Mouse (Mus musculus): ENCODE data around the gene Kif1c. TPM values are rescaled to one million over a fixed set of nuclear protein-coding genes. Genes with fewer than 3 reads are reported as not detected.

Gene Kif1c
- polyA plus RNA-seq, 1 experiment from 2014 or later, result 1.3 TPM

DNA sequence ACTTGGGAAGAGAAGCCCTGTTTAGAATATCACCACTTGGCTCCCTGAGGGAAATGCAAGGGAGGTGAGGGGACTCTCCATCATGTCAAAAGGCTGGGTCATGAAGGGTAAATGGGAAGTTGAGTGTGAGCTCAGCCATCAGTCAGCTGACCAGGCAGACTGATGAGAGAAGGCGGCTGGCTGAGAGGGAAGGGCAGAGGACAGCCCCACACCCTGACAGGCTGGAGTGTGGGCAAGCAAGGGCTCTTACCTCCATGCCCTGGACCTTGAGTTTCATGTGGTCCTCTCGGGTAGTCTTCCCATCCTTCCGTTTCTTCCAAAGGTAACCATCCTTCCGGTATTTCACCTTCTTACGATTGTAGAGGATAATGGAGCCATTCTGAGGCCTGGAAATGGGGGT is 16.7 kb upstream of the Kif1c start:
- Histone ChIP-seq H3K27ac (ENCODE audit: low read depth, low read length) (no peak overlapping the region), H3K9ac (ENCODE audit: low read depth, low read length) (no peak overlapping the region), H3K4me1 (ENCODE audit: control insufficient read depth, insufficient read depth, low read depth, low read length) (peaks cover 22% of the 10 kb centered on the region), H3K4me2 (ENCODE audit: low read length) (no peak overlapping the region), H3K9me3 (ENCODE audit: control insufficient read depth, low read length) (no peaks in the 10 kb centered on the region), H3K4me3 (ENCODE audit: low read length) (no peak overlapping the region), H3K27me3 (replicated peaks; ENCODE audit: control insufficient read depth, insufficient read depth, low read length) (no peaks in the 10 kb centered on the region), H3K36me3 (ENCODE audit: control insufficient read depth, insufficient read depth, low read length) (peaks cover 36% of the 10 kb centered on the region)
- ATAC-seq, result no peak
- WGBS, result 88% methylated on average over 5 of the region's 5 CpGs

GRCm38 (mm10) chr11:70686901-70687566 is 13.3 kb upstream of the Kif1c start:
- Histone ChIP-seq H3K4me2 (ENCODE audit: low read length) (peak overlapping the region; percentile 81), H3K9me3 (ENCODE audit: control insufficient read depth, low read length) (no peaks in the 10 kb centered on the region), H3K27me3 (replicated peaks; ENCODE audit: control insufficient read depth, insufficient read depth, low read length) (no peaks in the 10 kb centered on the region), H3K4me1 (ENCODE audit: control insufficient read depth, insufficient read depth, low read depth, low read length) (peaks cover 24% of the 10 kb centered on the region), H3K27ac (ENCODE audit: low read depth, low read length) (peak overlapping the region; percentile 87), H3K36me3 (ENCODE audit: control insufficient read depth, insufficient read depth, low read length) (peaks cover 18% of the 10 kb centered on the region), H3K9ac (ENCODE audit: low read depth, low read length) (peak overlapping the region; percentile 91), H3K4me3 (ENCODE audit: low read length) (peak overlapping the region; percentile 83)
- WGBS, result 6% methylated on average over 16 of the region's 16 CpGs
- peak; percentile 72 for ATAC-seq

DNA sequence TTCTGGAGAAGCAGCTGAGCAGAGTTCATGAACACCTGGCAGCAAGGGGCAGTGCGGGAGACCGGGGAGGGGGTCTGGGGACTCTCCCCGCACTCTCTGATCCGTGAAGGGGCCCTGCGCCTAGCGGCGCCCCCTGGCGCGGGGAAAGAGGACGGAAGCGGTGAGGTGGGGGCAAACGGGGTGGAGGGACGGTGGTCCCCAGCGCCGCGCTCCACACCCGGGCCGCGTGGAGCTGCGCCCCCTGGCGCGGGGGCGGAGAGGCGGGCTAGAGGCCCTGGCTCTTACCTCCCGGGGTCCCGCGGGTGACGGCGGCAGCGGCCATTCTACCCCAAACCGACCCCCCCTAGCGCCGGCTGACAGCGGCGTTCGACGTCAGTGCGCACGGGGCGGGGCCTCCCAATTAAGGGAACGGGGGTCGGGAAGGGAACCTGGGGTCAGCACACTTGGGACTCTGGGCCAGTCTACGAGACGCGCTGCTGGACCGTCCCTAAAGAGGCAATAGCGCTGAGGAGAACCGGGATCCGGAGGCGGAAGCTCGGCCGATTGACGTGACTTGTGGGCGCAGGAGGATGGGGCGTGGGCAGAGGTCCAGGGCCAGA is 12.6 kb upstream of the Kif1c start, which contains the start of gene Camta2:
Camta2 (minus strand) TSS at position 505 of the 599 bp plus-strand sequence.
- H3K9me3 ChIP-seq (ENCODE audit: control insufficient read depth, low read length), result no peaks in the 10 kb centered on the region
- H3K9ac ChIP-seq (ENCODE audit: low read depth, low read length), result peak within 1 kb of the TSS; percentile 91
- peaks cover 16% of the 10 kb centered on the region for H3K36me3 ChIP-seq (ENCODE audit: control insufficient read depth, insufficient read depth, low read length)
- no peaks in the 10 kb centered on the region for H3K27me3 ChIP-seq (replicated peaks; ENCODE audit: control insufficient read depth, insufficient read depth, low read length)
- peak within 1 kb of the TSS; percentile 87 for H3K27ac ChIP-seq (ENCODE audit: low read depth, low read length)
- H3K4me2 ChIP-seq (ENCODE audit: low read length), result peak within 1 kb of the TSS; percentile 81
- ATAC-seq, result peak; percentile 83
- H3K4me3 ChIP-seq (ENCODE audit: low read length), result peak within 1 kb of the TSS; percentile 83
- peaks cover 19% of the 10 kb centered on the region for H3K4me1 ChIP-seq (ENCODE audit: control insufficient read depth, insufficient read depth, low read depth, low read length)
- WGBS, result 0% methylated on average over 32 of the region's 55 CpGs

DNA sequence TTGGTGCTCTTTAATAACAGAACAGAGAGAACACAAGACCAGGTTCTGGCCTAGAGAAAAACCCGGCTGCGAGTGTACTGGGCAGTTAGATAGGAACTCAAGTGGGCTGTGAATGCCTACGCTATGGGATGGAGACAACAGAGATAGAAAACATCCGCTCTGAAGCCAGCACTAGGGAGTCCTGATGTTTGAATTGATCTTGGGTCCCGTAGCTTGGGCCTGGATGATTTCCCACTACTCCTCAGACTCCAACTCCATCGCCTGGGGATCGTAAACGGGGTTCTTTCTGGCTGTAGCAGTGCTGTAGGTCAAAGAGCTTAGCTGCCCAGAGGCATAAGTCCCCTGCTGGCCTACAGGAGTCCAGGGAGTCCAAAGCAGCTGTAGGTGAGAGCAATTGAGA is 12.0 kb upstream of the Kif1c start:
- Histone ChIP-seq H3K36me3 (ENCODE audit: control insufficient read depth, insufficient read depth, low read length) (peaks cover 13% of the 10 kb centered on the region), H3K9ac (ENCODE audit: low read depth, low read length) (peak overlapping the region; percentile 91), H3K27me3 (replicated peaks; ENCODE audit: control insufficient read depth, insufficient read depth, low read length) (no peaks in the 10 kb centered on the region), H3K9me3 (ENCODE audit: control insufficient read depth, low read length) (no peaks in the 10 kb centered on the region), H3K4me3 (ENCODE audit: low read length) (peak overlapping the region; percentile 83), H3K4me2 (ENCODE audit: low read length) (peak overlapping the region; percentile 81), H3K4me1 (ENCODE audit: control insufficient read depth, insufficient read depth, low read depth, low read length) (peaks cover 19% of the 10 kb centered on the region), H3K27ac (ENCODE audit: low read depth, low read length) (peak overlapping the region; percentile 87)
- peak; percentile 5; the same call in 1 of the 2 replicates for ATAC-seq
- WGBS, result 9% methylated on average over 8 of the region's 8 CpGs

- H3K36me3 ChIP-seq (ENCODE audit: control insufficient read depth, insufficient read depth, low read length), result peaks cover 2% of the 10 kb centered on the region
- no peak overlapping the region for H3K27ac ChIP-seq (ENCODE audit: low read depth, low read length)
- no peak overlapping the region for H3K4me3 ChIP-seq (ENCODE audit: low read length)
- H3K4me1 ChIP-seq (ENCODE audit: control insufficient read depth, insufficient read depth, low read depth, low read length), result peaks cover 19% of the 10 kb centered on the region
- no peaks in the 10 kb centered on the region for H3K9me3 ChIP-seq (ENCODE audit: control insufficient read depth, low read length)
- WGBS, result 60% methylated on average over 4 of the region's 4 CpGs
- no peak overlapping the region for H3K4me2 ChIP-seq (ENCODE audit: low read length)
- no peak for ATAC-seq
- no peak overlapping the region for H3K9ac ChIP-seq (ENCODE audit: low read depth, low read length)
- H3K27me3 ChIP-seq (replicated peaks; ENCODE audit: control insufficient read depth, insufficient read depth, low read length), result no peaks in the 10 kb centered on the region
Observed at GRCm38 (mm10) chr11:70689578-70689977, 10.8 kb upstream of the Kif1c start.

GRCm38 (mm10) chr11:70693504-70693903 is 6.8 kb upstream of the Kif1c start:
- H3K27me3 ChIP-seq (replicated peaks; ENCODE audit: control insufficient read depth, insufficient read depth, low read length), result no peaks in the 10 kb centered on the region
- 76% methylated on average over 3 of the region's 3 CpGs for WGBS

DNA sequence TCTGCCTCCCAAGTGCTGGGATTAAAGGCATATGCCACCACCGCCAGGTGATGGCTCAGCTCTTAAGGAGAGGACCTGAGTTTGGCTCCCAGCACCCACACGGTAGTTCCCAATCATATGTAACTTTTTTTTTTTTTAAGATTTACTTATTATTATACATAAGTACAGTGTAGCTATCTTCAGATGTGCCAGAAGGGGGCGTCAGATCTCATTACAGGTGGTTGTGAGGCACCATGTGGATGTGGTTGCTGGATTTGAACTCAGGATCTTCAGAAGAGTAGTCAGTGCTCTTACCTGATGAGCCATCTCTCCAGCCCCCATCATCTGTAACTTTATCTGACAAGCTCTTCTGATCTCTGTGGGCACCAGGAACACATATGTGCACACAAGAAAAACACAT is 3.0 kb upstream of the Kif1c start:
- peaks cover 18% of the 10 kb centered on the region for H3K4me1 ChIP-seq (ENCODE audit: control insufficient read depth, insufficient read depth, low read depth, low read length)
- no peaks in the 10 kb centered on the region for H3K27me3 ChIP-seq (replicated peaks; ENCODE audit: control insufficient read depth, insufficient read depth, low read length)
- no peaks in the 10 kb centered on the region for H3K36me3 ChIP-seq (ENCODE audit: control insufficient read depth, insufficient read depth, low read length)
- no peak for ATAC-seq
- no peak overlapping the region for H3K9ac ChIP-seq (ENCODE audit: low read depth, low read length)
- H3K27ac ChIP-seq (ENCODE audit: low read depth, low read length), result no peak overlapping the region
- H3K4me2 ChIP-seq (ENCODE audit: low read length), result no peak overlapping the region
- H3K9me3 ChIP-seq (ENCODE audit: control insufficient read depth, low read length), result no peaks in the 10 kb centered on the region
- H3K4me3 ChIP-seq (ENCODE audit: low read length), result no peak overlapping the region
- 70% methylated on average over 3 of the region's 3 CpGs for WGBS

More at GRCm38 (mm10) chr11:70693504-70693903, 6.8 kb upstream of the Kif1c start:
- no peaks in the 10 kb centered on the region for H3K36me3 ChIP-seq (ENCODE audit: control insufficient read depth, insufficient read depth, low read length)
- ATAC-seq, result no peak
- H3K4me1 ChIP-seq (ENCODE audit: control insufficient read depth, insufficient read depth, low read depth, low read length), result peaks cover 5% of the 10 kb centered on the region
- no peak overlapping the region for H3K9ac ChIP-seq (ENCODE audit: low read depth, low read length)
- no peak overlapping the region for H3K4me2 ChIP-seq (ENCODE audit: low read length)
- H3K9me3 ChIP-seq (ENCODE audit: control insufficient read depth, low read length), result no peaks in the 10 kb centered on the region
- H3K27ac ChIP-seq (ENCODE audit: low read depth, low read length), result no peak overlapping the region
- no peak overlapping the region for H3K4me3 ChIP-seq (ENCODE audit: low read length)

GRCm38 (mm10) chr11:70699051-70699450 is 1.3 kb upstream of the Kif1c start:
- H3K27me3 ChIP-seq (replicated peaks; ENCODE audit: control insufficient read depth, insufficient read depth, low read length), result no peaks in the 10 kb centered on the region
- no peak overlapping the region for H3K4me2 ChIP-seq (ENCODE audit: low read length)
- H3K4me3 ChIP-seq (ENCODE audit: low read length), result no peak overlapping the region
- no peak overlapping the region for H3K9ac ChIP-seq (ENCODE audit: low read depth, low read length)
- WGBS, result 83% methylated on average over 2 of the region's 2 CpGs
- H3K27ac ChIP-seq (ENCODE audit: low read depth, low read length), result no peak overlapping the region
- H3K9me3 ChIP-seq (ENCODE audit: control insufficient read depth, low read length), result no peaks in the 10 kb centered on the region
- peaks cover 5% of the 10 kb centered on the region for H3K36me3 ChIP-seq (ENCODE audit: control insufficient read depth, insufficient read depth, low read length)
- ATAC-seq, result no peak
- peaks cover 25% of the 10 kb centered on the region for H3K4me1 ChIP-seq (ENCODE audit: control insufficient read depth, insufficient read depth, low read depth, low read length)

DNA sequence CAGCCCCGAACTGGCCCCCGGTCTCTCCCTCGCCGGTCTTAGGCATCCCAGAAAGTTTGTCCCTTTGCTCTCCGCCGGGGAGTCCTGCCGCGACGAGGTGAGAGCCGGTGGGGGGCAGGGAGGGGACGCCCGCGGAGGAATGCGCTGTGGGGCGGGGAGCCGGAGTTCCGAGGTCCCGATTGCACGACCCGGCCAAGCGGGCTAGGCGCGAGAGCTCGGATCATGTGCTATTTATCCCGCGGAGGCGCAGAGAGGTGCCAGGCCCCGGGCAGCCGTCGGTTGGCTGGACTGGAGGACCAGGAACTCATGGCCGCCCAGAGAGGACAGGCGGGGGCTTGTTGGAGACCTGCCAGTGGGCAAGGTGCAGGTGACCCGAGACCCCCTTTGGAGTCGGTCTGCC is 265 bp downstream of the Kif1c start:
- Histone ChIP-seq H3K27ac (ENCODE audit: low read depth, low read length) (peak overlapping the region; percentile 93), H3K36me3 (ENCODE audit: control insufficient read depth, insufficient read depth, low read length) (peaks cover 18% of the 10 kb centered on the region), H3K4me1 (ENCODE audit: control insufficient read depth, insufficient read depth, low read depth, low read length) (peaks cover 25% of the 10 kb centered on the region), H3K27me3 (replicated peaks; ENCODE audit: control insufficient read depth, insufficient read depth, low read length) (no peaks in the 10 kb centered on the region), H3K9me3 (ENCODE audit: control insufficient read depth, low read length) (no peaks in the 10 kb centered on the region), H3K9ac (ENCODE audit: low read depth, low read length) (peak overlapping the region; percentile 96), H3K4me2 (ENCODE audit: low read length) (peak overlapping the region; percentile 94), H3K4me3 (ENCODE audit: low read length) (peak overlapping the region; percentile 96)
- under 1% methylated on average over 31 of the region's 34 CpGs for WGBS
- peak; percentile 29 for ATAC-seq
